ENCODE assay signal across 9 mouse cellular contexts in genomic region chr8:120521591-120521965, GRCm38 (mm10).
DNase-seq lines count a peak whose midpoint lies in the region; ATAC-seq lines count a peak whose summit lies in the region.
"Had no signal": no experiment of that assay in that cellular context is flagged by ENCODE, and none has a peak within 500 bp of the region (broad histone marks: within the 10 kb centered on the region; RNA-seq: fewer than 3 reads in every experiment).

No protein-coding gene starts in this region.

- H3K9ac ChIP-seq in midbrain, embryonic 12.5 days (replicated peaks) = peak overlapping the region; percentile 38; the same call in 1 of the 2 replicates
- H3K9ac ChIP-seq: limb, embryonic 15.5 days had no signal

- no peaks in the 10 kb centered on the region for H3K9me3 ChIP-seq in megakaryocyte, embryonic 14.5 days
- H3K9me3 ChIP-seq in hindbrain, embryonic 10.5 days = no peaks in the 10 kb centered on the region
- H3K9me3 ChIP-seq in midbrain, embryonic 12.5 days = no peaks in the 10 kb centered on the region
- H3K9me3 ChIP-seq: limb, embryonic 15.5 days had no signal

- H3K36me3 ChIP-seq in megakaryocyte, embryonic 14.5 days (replicated peaks; ENCODE audit: low read length) = peaks cover 96% of the 10 kb centered on the region
- H3K36me3 ChIP-seq in hindbrain, embryonic 10.5 days = no peaks in the 10 kb centered on the region
- no peaks in the 10 kb centered on the region for H3K36me3 ChIP-seq in midbrain, embryonic 12.5 days
- H3K36me3 ChIP-seq: limb, embryonic 15.5 days had no signal

- 46% methylated on average over 7 of the region's 7 CpGs for WGBS in hindbrain, embryonic 10.5 days
- WGBS in midbrain, embryonic 12.5 days = 42% methylated on average over 7 of the region's 7 CpGs

- peak; percentile 34 for DNase-seq in hindbrain, embryonic 10.5 days (ENCODE audit: low spot score)
- DNase-seq in adrenal gland, adult (ENCODE audit: inconsistent age in 2 of 2, low spot score in 1 of 2) = no peak
- no peak for DNase-seq in frontal cortex, postnatal 10 days (ENCODE audit: low spot score in 2 of 2)
- DNase-seq in urinary bladder, adult 18-20 months (ENCODE audit: low spot score in 2 of 2) = no peak

- ATAC-seq in megakaryocyte, adult 5-6 weeks (ENCODE audit: poor library complexity, severe bottlenecking) = no peak
- ATAC-seq in midbrain, embryonic 12.5 days (ENCODE audit: low FRiP score, low read depth) = no peak

- peaks cover 100% of the 10 kb centered on the region for H3K4me1 ChIP-seq in megakaryocyte, embryonic 14.5 days
- peaks cover 98% of the 10 kb centered on the region for H3K4me1 ChIP-seq in hindbrain, embryonic 10.5 days (replicated peaks)
- H3K4me1 ChIP-seq in midbrain, embryonic 12.5 days = peaks cover 96% of the 10 kb centered on the region

- peak overlapping the region; percentile 23 for H3K4me3 ChIP-seq in megakaryocyte, embryonic 14.5 days (replicated peaks)
- peak overlapping the region; percentile 29; the same call in 1 of the 2 replicates for H3K4me3 ChIP-seq in hindbrain, embryonic 10.5 days
- no peak overlapping the region for H3K4me3 ChIP-seq in midbrain, embryonic 12.5 days
- H3K4me3 ChIP-seq: limb, embryonic 15.5 days had no signal

- H3K27ac ChIP-seq in hindbrain, embryonic 10.5 days = peak overlapping the region; percentile 83
- H3K27ac ChIP-seq in midbrain, embryonic 12.5 days (replicated peaks) = peak overlapping the region; percentile 94
- H3K27ac ChIP-seq: limb, embryonic 15.5 days; macrophage had no signal

- no peaks in the 10 kb centered on the region for H3K27me3 ChIP-seq in megakaryocyte, embryonic 14.5 days (replicated peaks)
- H3K27me3 ChIP-seq in hindbrain, embryonic 10.5 days (ENCODE audit: insufficient read depth, poor library complexity, severe bottlenecking) = peaks cover 87% of the 10 kb centered on the region
- peaks cover 30% of the 10 kb centered on the region for H3K27me3 ChIP-seq in midbrain, embryonic 12.5 days
- H3K27me3 ChIP-seq: limb, embryonic 15.5 days had no signal

- peak overlapping the region; percentile 39 for H3K4me2 ChIP-seq in midbrain, embryonic 12.5 days (replicated peaks)
- H3K4me2 ChIP-seq: limb, embryonic 15.5 days had no signal
